Mouse (Mus musculus) midbrain, embryonic 15.5 days (tissue): ENCODE results near the gene Col19a1. TPM values are rescaled to one million over a fixed set of nuclear protein-coding genes. Genes with fewer than 3 reads are reported as not detected.

Experiments used
- ATAC-seq: fragments of 200-750 bp; cut with Nextera tagmentation; replicated peaks from 2 replicates; pipeline ENCODE4 v1.8.0; 2017; ENCODE audit warnings: moderate TSS enrichment
- H3K27ac ChIP-seq: fragments of 300-500 bp; sonication (generic); 2 replicates; pipeline ENCODE4 v1.5.1; 2015; ENCODE audit warnings: mild to moderate bottlenecking, inconsistent platforms
- H3K27me3 ChIP-seq: fragments of 300-500 bp; sonication (generic); replicated peaks from 2 replicates; pipeline ENCODE4 v1.6.1; 2015; ENCODE audit warnings: inconsistent platforms
- H3K36me3 ChIP-seq: fragments of 300-500 bp; sonication (generic); replicated peaks from 2 replicates; pipeline ENCODE4 v1.6.1; 2015; ENCODE audit warnings: inconsistent platforms
- H3K4me1 ChIP-seq: fragments of 300-500 bp; sonication (generic); 2 replicates; pipeline ENCODE4 v1.6.1; 2015; ENCODE audit warnings: inconsistent platforms
- H3K4me2 ChIP-seq: fragments of 300-500 bp; sonication (generic); 2 replicates; pipeline ENCODE4 v1.6.1; 2015; ENCODE audit warnings: inconsistent platforms, mild to moderate bottlenecking, moderate library complexity
- H3K4me3 ChIP-seq: fragments of 300-500 bp; sonication (generic); 2 replicates; pipeline ENCODE4 v1.5.1; 2015; ENCODE audit warnings: mild to moderate bottlenecking, inconsistent platforms
- H3K9ac ChIP-seq: fragments of 300-500 bp; sonication (generic); 2 replicates; pipeline ENCODE4 v1.6.1; 2015; ENCODE audit warnings: mild to moderate bottlenecking, inconsistent platforms
- H3K9me3 ChIP-seq: fragments of 300-500 bp; sonication (generic); 2 replicates; pipeline ENCODE4 v1.6.1; 2016; ENCODE audit warnings: inconsistent platforms
- WGBS: fragments of 180-500 bp; shearing (Covaris S2); methylation state at CpG from one replicate; pipeline ENCODE4 v1.1.7; 2015; ENCODE audit warnings: mixed read lengths; 5-methylcytosine and 5-hydroxymethylcytosine counted together
- polyA plus RNA-seq: library from polyadenylated mRNA; unstranded; fragments of >200 nt; fragmentation: Nextera tagmentation; extraction: Ambion mirVana; gene quantifications from 2 replicates; pipeline ENCODE4 v1.2.1, GENCODE M21; 2015

The Col19a1 gene
- polyA plus RNA-seq, 1 experiment from 2014 or later: 2.2 TPM

- no peaks in the 10 kb centered on the region for H3K27me3 ChIP-seq
- no peaks in the 10 kb centered on the region for H3K36me3 ChIP-seq
- no peaks in the 10 kb centered on the region for H3K4me1 ChIP-seq
- no peak overlapping the region for H3K27ac ChIP-seq
- no peaks in the 10 kb centered on the region for H3K9me3 ChIP-seq
- 87% methylated on average over 1 of the region's 1 CpGs for WGBS
- H3K4me3 ChIP-seq: no peak overlapping the region
- H3K9ac ChIP-seq: no peak overlapping the region
- no peak overlapping the region for H3K4me2 ChIP-seq
- ATAC-seq: no peak
Measured at GRCm38 (mm10) chr1:24547574-24547973, 39.7 kb downstream of the Col19a1 start.

GRCm38 (mm10) chr1:24539852-24540251 is 47.4 kb downstream of the Col19a1 start:
- no peak for ATAC-seq
- H3K9ac ChIP-seq: no peak overlapping the region
- 80% methylated on average over 1 of the region's 1 CpGs for WGBS

GRCm38 (mm10) chr1:24527194-24527593 is 60.1 kb downstream of the Col19a1 start:
- WGBS: 83% methylated on average over 2 of the region's 2 CpGs
- Histone ChIP-seq H3K9me3 (no peaks in the 10 kb centered on the region), H3K4me1 (no peaks in the 10 kb centered on the region)

More at GRCm38 (mm10) chr1:24539852-24540251, 47.4 kb downstream of the Col19a1 start:
- no peaks in the 10 kb centered on the region for H3K9me3 ChIP-seq
- no peak overlapping the region for H3K27ac ChIP-seq
- H3K27me3 ChIP-seq: no peaks in the 10 kb centered on the region
- H3K4me2 ChIP-seq: no peak overlapping the region
- no peaks in the 10 kb centered on the region for H3K36me3 ChIP-seq
- no peak overlapping the region for H3K4me3 ChIP-seq
- H3K4me1 ChIP-seq: no peaks in the 10 kb centered on the region

GRCm38 (mm10) chr1:24517462-24517861 is 69.8 kb downstream of the Col19a1 start:
- H3K9me3 ChIP-seq: no peaks in the 10 kb centered on the region
- H3K9ac ChIP-seq: no peak overlapping the region
- H3K4me1 ChIP-seq: no peaks in the 10 kb centered on the region
- 55% methylated on average over 4 of the region's 4 CpGs for WGBS
- no peak overlapping the region for H3K4me2 ChIP-seq
- no peak for ATAC-seq
- no peaks in the 10 kb centered on the region for H3K27me3 ChIP-seq
- H3K36me3 ChIP-seq: no peaks in the 10 kb centered on the region
- H3K27ac ChIP-seq: no peak overlapping the region
- no peak overlapping the region for H3K4me3 ChIP-seq

More at GRCm38 (mm10) chr1:24527194-24527593, 60.1 kb downstream of the Col19a1 start:
- H3K36me3 ChIP-seq: no peaks in the 10 kb centered on the region
- H3K9ac ChIP-seq: no peak overlapping the region
- no peak overlapping the region for H3K4me3 ChIP-seq
- H3K27ac ChIP-seq: no peak overlapping the region
- H3K4me2 ChIP-seq: no peak overlapping the region
- H3K27me3 ChIP-seq: no peaks in the 10 kb centered on the region
- ATAC-seq: no peak

GRCm38 (mm10) chr1:24515341-24515740 is 71.9 kb downstream of the Col19a1 start:
- Histone ChIP-seq H3K9ac (no peak overlapping the region), H3K27me3 (no peaks in the 10 kb centered on the region), H3K4me3 (no peak overlapping the region), H3K4me2 (no peak overlapping the region), H3K27ac (no peak overlapping the region), H3K36me3 (no peaks in the 10 kb centered on the region), H3K9me3 (no peaks in the 10 kb centered on the region), H3K4me1 (no peaks in the 10 kb centered on the region)
- ATAC-seq: no peak
- 87% methylated on average over 5 of the region's 5 CpGs for WGBS

GRCm38 (mm10) chr1:24511536-24511935 is 75.7 kb downstream of the Col19a1 start:
- no peak overlapping the region for H3K9ac ChIP-seq
- no peaks in the 10 kb centered on the region for H3K4me1 ChIP-seq
- no peaks in the 10 kb centered on the region for H3K27me3 ChIP-seq
- 82% methylated on average over 6 of the region's 6 CpGs for WGBS
- no peaks in the 10 kb centered on the region for H3K9me3 ChIP-seq
- ATAC-seq: no peak
- no peak overlapping the region for H3K27ac ChIP-seq
- H3K4me3 ChIP-seq: no peak overlapping the region
- no peak overlapping the region for H3K4me2 ChIP-seq
- no peaks in the 10 kb centered on the region for H3K36me3 ChIP-seq

GRCm38 (mm10) chr1:24495400-24495799 is 91.9 kb downstream of the Col19a1 start:
- Histone ChIP-seq H3K4me3 (no peak overlapping the region), H3K4me2 (no peak overlapping the region), H3K36me3 (no peaks in the 10 kb centered on the region), H3K27ac (no peak overlapping the region), H3K9ac (no peak overlapping the region), H3K27me3 (no peaks in the 10 kb centered on the region), H3K9me3 (no peaks in the 10 kb centered on the region), H3K4me1 (no peaks in the 10 kb centered on the region)
- ATAC-seq: no peak
- WGBS: 83% methylated on average over 4 of the region's 4 CpGs

GRCm38 (mm10) chr1:24484161-24484560 is 103.1 kb downstream of the Col19a1 start:
- WGBS: 73% methylated on average over 5 of the region's 5 CpGs
- no peak overlapping the region for H3K4me2 ChIP-seq
- H3K9ac ChIP-seq: no peak overlapping the region
- no peaks in the 10 kb centered on the region for H3K36me3 ChIP-seq
- no peak overlapping the region for H3K27ac ChIP-seq
- H3K4me1 ChIP-seq: no peaks in the 10 kb centered on the region
- no peak overlapping the region for H3K4me3 ChIP-seq
- no peaks in the 10 kb centered on the region for H3K27me3 ChIP-seq
- no peaks in the 10 kb centered on the region for H3K9me3 ChIP-seq
- no peak for ATAC-seq

- Histone ChIP-seq H3K27me3 (no peaks in the 10 kb centered on the region), H3K4me2 (no peak overlapping the region), H3K36me3 (no peaks in the 10 kb centered on the region), H3K9me3 (no peaks in the 10 kb centered on the region), H3K4me3 (no peak overlapping the region), H3K9ac (no peak overlapping the region), H3K4me1 (no peaks in the 10 kb centered on the region), H3K27ac (no peak overlapping the region)
- WGBS: 86% methylated on average over 7 of the region's 7 CpGs
- ATAC-seq: no peak
Measured at GRCm38 (mm10) chr1:24471096-24471710, 116.1 kb downstream of the Col19a1 start.

- no peak for ATAC-seq
- Histone ChIP-seq H3K4me3 (no peak overlapping the region), H3K27me3 (no peaks in the 10 kb centered on the region), H3K9me3 (no peaks in the 10 kb centered on the region), H3K4me1 (no peaks in the 10 kb centered on the region), H3K36me3 (no peaks in the 10 kb centered on the region), H3K27ac (no peak overlapping the region), H3K4me2 (no peak overlapping the region), H3K9ac (no peak overlapping the region)
- WGBS: 89% methylated on average over 5 of the region's 5 CpGs
Measured at GRCm38 (mm10) chr1:24470633-24471032, 116.6 kb downstream of the Col19a1 start.

GRCm38 (mm10) chr1:24461305-24461887 is 125.9 kb downstream of the Col19a1 start:
- ATAC-seq: no peak
- Histone ChIP-seq H3K4me2 (no peak overlapping the region), H3K27me3 (no peaks in the 10 kb centered on the region), H3K9ac (no peak overlapping the region), H3K4me3 (no peak overlapping the region), H3K27ac (no peak overlapping the region), H3K36me3 (no peaks in the 10 kb centered on the region), H3K4me1 (no peaks in the 10 kb centered on the region), H3K9me3 (no peaks in the 10 kb centered on the region)
- 80% methylated on average over 3 of the region's 3 CpGs for WGBS

- H3K9ac ChIP-seq: no peak overlapping the region
- H3K36me3 ChIP-seq: no peaks in the 10 kb centered on the region
- no peaks in the 10 kb centered on the region for H3K9me3 ChIP-seq
- 83% methylated on average over 2 of the region's 2 CpGs for WGBS
- no peak overlapping the region for H3K4me3 ChIP-seq
- no peak for ATAC-seq
- no peak overlapping the region for H3K4me2 ChIP-seq
- no peaks in the 10 kb centered on the region for H3K4me1 ChIP-seq
- H3K27me3 ChIP-seq: no peaks in the 10 kb centered on the region
- no peak overlapping the region for H3K27ac ChIP-seq
Measured at GRCm38 (mm10) chr1:24458015-24458414, 129.3 kb downstream of the Col19a1 start.
